Mouse (Mus musculus): ENCODE data around the gene Rps8. TPM values are rescaled to one million over a fixed set of nuclear protein-coding genes. Genes with fewer than 3 reads are reported as not detected.

The Rps8 gene
- polyA plus RNA-seq, 1 experiment from 2014 or later: 892 TPM

- no peak for DNase-seq (ENCODE audit: low spot score)
- 89% methylated on average over 1 of the region's 1 CpGs for WGBS
- Histone ChIP-seq H3K9me3 (ENCODE audit: control insufficient read depth, low read length) (no peaks in the 10 kb centered on the region), H3K4me1 (replicated peaks; ENCODE audit: control insufficient read depth, insufficient read depth, low read length) (no peaks in the 10 kb centered on the region; the same call in none of the 2 replicates), H3K36me3 (ENCODE audit: control insufficient read depth, insufficient read depth, low read length) (peaks cover 32% of the 10 kb centered on the region), H3K9ac (ENCODE audit: low read depth, low read length) (no peak overlapping the region), H3K27me3 (ENCODE audit: control insufficient read depth, insufficient read depth, low read length) (no peaks in the 10 kb centered on the region), H3K4me3 (ENCODE audit: low read depth, low read length) (no peak overlapping the region), H3K4me2 (replicated peaks; ENCODE audit: low read depth, low read length) (no peak overlapping the region), H3K27ac (ENCODE audit: low read depth, low read length) (no peak overlapping the region)
- ATAC-seq (ENCODE audit: low FRiP score): no peak
Measured at GRCm38 (mm10) chr4:117151416-117151815, 4.6 kb downstream of the Rps8 start.

GRCm38 (mm10) chr4:117150212-117150733 lies 5.8 kb downstream of the Rps8 start:
- H3K9ac ChIP-seq (ENCODE audit: low read depth, low read length): no peak overlapping the region
- H3K9me3 ChIP-seq (ENCODE audit: control insufficient read depth, low read length): no peaks in the 10 kb centered on the region
- H3K4me2 ChIP-seq (replicated peaks; ENCODE audit: low read depth, low read length): no peak overlapping the region
- no peak overlapping the region for H3K27ac ChIP-seq (ENCODE audit: low read depth, low read length)
- H3K36me3 ChIP-seq (ENCODE audit: control insufficient read depth, insufficient read depth, low read length): peaks cover 32% of the 10 kb centered on the region
- H3K27me3 ChIP-seq (ENCODE audit: control insufficient read depth, insufficient read depth, low read length): no peaks in the 10 kb centered on the region
- H3K4me1 ChIP-seq (replicated peaks; ENCODE audit: control insufficient read depth, insufficient read depth, low read length): no peaks in the 10 kb centered on the region; the same call in none of the 2 replicates
- 89% methylated on average over 6 of the region's 6 CpGs for WGBS
- DNase-seq (ENCODE audit: low spot score) (no peak), ATAC-seq (ENCODE audit: low FRiP score) (no peak)
- no peak overlapping the region for H3K4me3 ChIP-seq (ENCODE audit: low read depth, low read length)

- H3K4me2 ChIP-seq (replicated peaks; ENCODE audit: low read depth, low read length): no peak overlapping the region
- no peaks in the 10 kb centered on the region for H3K9me3 ChIP-seq (ENCODE audit: control insufficient read depth, low read length)
- ATAC-seq (ENCODE audit: low FRiP score) (no peak), DNase-seq (ENCODE audit: low spot score) (no peak)
- no peaks in the 10 kb centered on the region; the same call in none of the 2 replicates for H3K4me1 ChIP-seq (replicated peaks; ENCODE audit: control insufficient read depth, insufficient read depth, low read length)
- no peaks in the 10 kb centered on the region for H3K27me3 ChIP-seq (ENCODE audit: control insufficient read depth, insufficient read depth, low read length)
- H3K9ac ChIP-seq (ENCODE audit: low read depth, low read length): no peak overlapping the region
- WGBS: 77% methylated on average over 6 of the region's 6 CpGs
- peaks cover 32% of the 10 kb centered on the region for H3K36me3 ChIP-seq (ENCODE audit: control insufficient read depth, insufficient read depth, low read length)
- H3K27ac ChIP-seq (ENCODE audit: low read depth, low read length): no peak overlapping the region
- H3K4me3 ChIP-seq (ENCODE audit: low read depth, low read length): no peak overlapping the region
Measured at GRCm38 (mm10) chr4:117149291-117150211, 6.5 kb downstream of the Rps8 start.

- H3K4me2 ChIP-seq (replicated peaks; ENCODE audit: low read depth, low read length): no peak overlapping the region
- H3K27ac ChIP-seq (ENCODE audit: low read depth, low read length): no peak overlapping the region
- no peaks in the 10 kb centered on the region for H3K27me3 ChIP-seq (ENCODE audit: control insufficient read depth, insufficient read depth, low read length)
- WGBS: 71% methylated on average over 24 of the region's 24 CpGs
- ATAC-seq (ENCODE audit: low FRiP score) (peak; percentile 30; the same call in 1 of the 2 replicates), DNase-seq (ENCODE audit: low spot score) (no peak)
- peaks cover 27% of the 10 kb centered on the region for H3K36me3 ChIP-seq (ENCODE audit: control insufficient read depth, insufficient read depth, low read length)
- H3K4me1 ChIP-seq (replicated peaks; ENCODE audit: control insufficient read depth, insufficient read depth, low read length): no peaks in the 10 kb centered on the region; the same call in none of the 2 replicates
- H3K9me3 ChIP-seq (ENCODE audit: control insufficient read depth, low read length): no peaks in the 10 kb centered on the region
- no peak overlapping the region for H3K9ac ChIP-seq (ENCODE audit: low read depth, low read length)
- H3K4me3 ChIP-seq (ENCODE audit: low read depth, low read length): no peak overlapping the region
Measured at GRCm38 (mm10) chr4:117148815-117149214, 7.2 kb downstream of the Rps8 start.

DNA sequence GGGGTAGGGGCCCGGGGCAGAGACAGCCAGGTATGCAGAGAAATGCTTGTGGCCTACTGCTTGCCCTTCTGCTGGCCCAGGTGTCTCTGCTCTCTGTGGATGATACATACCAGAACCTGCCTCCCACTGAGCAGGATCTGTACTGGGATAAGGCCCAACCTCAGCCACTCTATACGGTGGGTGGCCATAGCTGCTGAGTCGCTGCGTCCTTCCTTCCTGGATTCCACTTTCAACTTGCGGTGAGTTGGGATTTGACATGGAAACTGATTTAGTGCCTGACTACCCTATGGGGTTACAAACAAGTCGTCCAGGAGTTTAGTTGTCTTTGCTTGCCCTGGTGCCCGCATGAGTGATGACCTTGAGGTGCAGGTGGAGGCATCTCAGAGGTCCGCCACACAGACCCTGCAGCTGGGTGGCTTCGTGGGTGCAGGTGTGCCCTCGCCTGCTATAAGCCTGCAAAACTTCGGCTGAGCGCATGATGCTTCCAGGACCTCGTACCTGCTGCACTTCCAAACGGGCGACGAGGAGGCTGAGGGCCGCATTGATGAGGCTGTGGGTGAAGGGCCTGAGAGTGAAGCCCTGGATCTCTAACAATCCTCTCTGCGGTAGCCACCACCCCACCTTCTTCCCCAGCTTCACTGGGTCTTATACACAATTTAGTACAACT lies 7.9 kb downstream of the Rps8 start:
- Histone ChIP-seq H3K4me3 (ENCODE audit: low read depth, low read length) (no peak overlapping the region), H3K9ac (ENCODE audit: low read depth, low read length) (no peak overlapping the region)
- 90% methylated on average over 18 of the region's 18 CpGs for WGBS

GRCm38 (mm10) chr4:117146176-117146575 lies 9.9 kb downstream of the Rps8 start:
- no peak overlapping the region for H3K4me3 ChIP-seq (ENCODE audit: low read depth, low read length)
- WGBS: 38% methylated on average over 15 of the region's 15 CpGs
- H3K36me3 ChIP-seq (ENCODE audit: control insufficient read depth, insufficient read depth, low read length): peaks cover 6% of the 10 kb centered on the region; the same call in 1 of the 2 replicates
- 0 out of 2 replicates have a peak overlapping the region, but pooled peaks have one; percentile 7 for H3K4me2 ChIP-seq (replicated peaks; ENCODE audit: low read depth, low read length)
- H3K27ac ChIP-seq (ENCODE audit: low read depth, low read length): no peak overlapping the region
- no peaks in the 10 kb centered on the region for H3K4me1 ChIP-seq (replicated peaks; ENCODE audit: control insufficient read depth, insufficient read depth, low read length)
- H3K9ac ChIP-seq (ENCODE audit: low read depth, low read length): no peak overlapping the region
- ATAC-seq (ENCODE audit: low FRiP score) (no peak), DNase-seq (ENCODE audit: low spot score) (peak; percentile 91)
- no peaks in the 10 kb centered on the region for H3K27me3 ChIP-seq (ENCODE audit: control insufficient read depth, insufficient read depth, low read length)
- H3K9me3 ChIP-seq (ENCODE audit: control insufficient read depth, low read length): no peaks in the 10 kb centered on the region

More for the DNA sequence above, 7.9 kb downstream of the Rps8 start:
- H3K4me2 ChIP-seq (replicated peaks; ENCODE audit: low read depth, low read length): no peak overlapping the region
- ATAC-seq (ENCODE audit: low FRiP score) (no peak), DNase-seq (ENCODE audit: low spot score) (no peak)
- no peaks in the 10 kb centered on the region for H3K9me3 ChIP-seq (ENCODE audit: control insufficient read depth, low read length)
- H3K4me1 ChIP-seq (replicated peaks; ENCODE audit: control insufficient read depth, insufficient read depth, low read length): no peaks in the 10 kb centered on the region; the same call in none of the 2 replicates
- no peak overlapping the region for H3K27ac ChIP-seq (ENCODE audit: low read depth, low read length)
- peaks cover 21% of the 10 kb centered on the region for H3K36me3 ChIP-seq (ENCODE audit: control insufficient read depth, insufficient read depth, low read length)
- H3K27me3 ChIP-seq (ENCODE audit: control insufficient read depth, insufficient read depth, low read length): no peaks in the 10 kb centered on the region

- ATAC-seq (ENCODE audit: low FRiP score) (no peak), DNase-seq (ENCODE audit: low spot score) (no peak)
- Histone ChIP-seq H3K27me3 (ENCODE audit: control insufficient read depth, insufficient read depth, low read length) (no peaks in the 10 kb centered on the region), H3K36me3 (ENCODE audit: control insufficient read depth, insufficient read depth, low read length) (no peaks in the 10 kb centered on the region; the same call in 1 of the 2 replicates), H3K4me1 (replicated peaks; ENCODE audit: control insufficient read depth, insufficient read depth, low read length) (no peaks in the 10 kb centered on the region), H3K4me3 (ENCODE audit: low read depth, low read length) (no peak overlapping the region), H3K9ac (ENCODE audit: low read depth, low read length) (no peak overlapping the region), H3K9me3 (ENCODE audit: control insufficient read depth, low read length) (no peaks in the 10 kb centered on the region), H3K4me2 (replicated peaks; ENCODE audit: low read depth, low read length) (no peak overlapping the region), H3K27ac (ENCODE audit: low read depth, low read length) (no peak overlapping the region)
- WGBS: 92% methylated on average over 13 of the region's 13 CpGs
Measured at GRCm38 (mm10) chr4:117145248-117145647, 10.8 kb downstream of the Rps8 start.

DNA sequence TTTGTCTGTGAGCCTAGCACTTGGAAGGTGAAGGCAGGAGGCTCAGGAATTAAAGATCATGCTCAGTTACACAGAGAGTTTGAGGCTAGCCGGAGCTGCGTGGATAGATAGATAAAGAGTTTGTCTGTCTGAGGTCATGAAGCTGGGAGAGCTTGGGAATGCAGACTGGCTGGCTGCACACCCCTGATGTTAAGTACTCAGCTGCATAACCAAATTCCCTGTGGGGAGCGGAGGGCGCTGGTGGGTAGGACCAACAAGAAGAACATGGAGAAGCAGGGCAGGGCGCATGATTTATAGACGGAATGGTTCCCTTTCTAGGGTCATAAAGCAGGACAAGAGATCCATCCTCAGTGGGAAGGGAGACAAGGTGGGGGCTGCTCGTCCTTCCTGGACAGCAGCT lies 13.0 kb downstream of the Rps8 start:
- no peaks in the 10 kb centered on the region for H3K4me1 ChIP-seq (replicated peaks; ENCODE audit: control insufficient read depth, insufficient read depth, low read length)
- H3K27me3 ChIP-seq (ENCODE audit: control insufficient read depth, insufficient read depth, low read length): no peaks in the 10 kb centered on the region
- no peak overlapping the region for H3K9ac ChIP-seq (ENCODE audit: low read depth, low read length)
- no peak overlapping the region for H3K27ac ChIP-seq (ENCODE audit: low read depth, low read length)
- no peak overlapping the region for H3K4me2 ChIP-seq (replicated peaks; ENCODE audit: low read depth, low read length)
- no peak for ATAC-seq (ENCODE audit: low FRiP score)
- no peak overlapping the region for H3K4me3 ChIP-seq (ENCODE audit: low read depth, low read length)
- H3K36me3 ChIP-seq (ENCODE audit: control insufficient read depth, insufficient read depth, low read length): no peaks in the 10 kb centered on the region
- H3K9me3 ChIP-seq (ENCODE audit: control insufficient read depth, low read length): no peaks in the 10 kb centered on the region
- no peak for DNase-seq (ENCODE audit: low spot score)
- WGBS: 63% methylated on average over 7 of the region's 7 CpGs

Measured in hindbrain, embryonic 11.5 days (tissue).